ENCODE assay signal across 9 mouse cellular contexts in the genomic region with DNA sequence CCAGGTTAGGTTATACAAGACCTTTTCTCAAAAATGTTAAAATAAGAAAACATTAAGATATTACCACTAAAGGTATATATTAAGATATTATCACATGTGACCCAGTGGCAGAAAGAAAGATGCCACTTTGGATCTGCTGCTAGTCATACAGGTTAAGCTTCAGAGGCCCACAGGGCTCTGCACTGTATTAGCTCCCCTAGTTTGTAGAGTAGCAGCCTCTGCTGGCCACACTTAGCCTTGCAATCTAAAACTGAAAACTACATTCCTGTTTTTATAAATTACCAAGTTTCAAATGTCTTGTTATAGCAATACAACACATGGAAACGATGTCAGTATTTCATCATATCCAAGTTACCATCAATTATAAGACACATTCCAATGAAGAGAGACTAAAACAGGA. TPM values are rescaled to one million over a fixed set of nuclear protein-coding genes. Genes with fewer than 3 reads are reported as not detected.
A peak's percentile ranks its signal among the peaks of the same experiment; 100 is the strongest.
DNase-seq lines count a peak whose midpoint lies in the region; ATAC-seq and TF ChIP-seq lines count a peak whose summit lies in the region.
"Had no signal": no experiment of that assay in that cellular context is flagged by ENCODE, and none has a peak within 500 bp of the region (broad histone marks: within the 10 kb centered on the region; RNA-seq: fewer than 3 reads in every experiment).

No protein-coding gene starts in this region.

- H3K9me3 ChIP-seq in heart, embryonic 10.5 days = no peaks in the 10 kb centered on the region
- H3K9me3 ChIP-seq in forebrain, postnatal 0 days (ENCODE audit: low read length) = no peaks in the 10 kb centered on the region
- H3K9me3 ChIP-seq in midbrain, embryonic 14.5 days (ENCODE audit: control insufficient read depth, low read length) = no peaks in the 10 kb centered on the region
- H3K9me3 ChIP-seq: embryonic facial prominence, embryonic 12.5 days had no signal

- TF ChIP-seq CTCF in forebrain, postnatal 0 days (IDR thresholded peaks at IDR 0.05; ENCODE audit: low read depth) = peak; percentile 80

- H3K27ac ChIP-seq in heart, embryonic 10.5 days = no peak overlapping the region
- H3K27ac ChIP-seq in forebrain, postnatal 0 days (ENCODE audit: low read depth, low read length) = no peak overlapping the region
- no peak overlapping the region for H3K27ac ChIP-seq in midbrain, embryonic 14.5 days (replicated peaks; ENCODE audit: low read depth, low read length)
- H3K27ac ChIP-seq: embryonic facial prominence, embryonic 12.5 days had no signal

- no peak overlapping the region for H3K4me3 ChIP-seq in heart, embryonic 10.5 days
- no peak overlapping the region for H3K4me3 ChIP-seq in forebrain, postnatal 0 days (ENCODE audit: low read depth, low read length)
- H3K4me3 ChIP-seq in midbrain, embryonic 14.5 days (replicated peaks; ENCODE audit: low read depth, low read length) = no peak overlapping the region
- H3K4me3 ChIP-seq: embryonic facial prominence, embryonic 12.5 days had no signal

- DNase-seq in heart, adult 18-20 months = peak; percentile 7 to 44
- DNase-seq in heart, embryonic 10.5 days (ENCODE audit: low spot score) = no peak
- peak; percentile 14 for DNase-seq in CD4-positive helper T cell, adult 2 months (ENCODE audit: low read depth, low spot score)
- peak; percentile 49 for DNase-seq in adrenal gland, postnatal 14 days
- peak; percentile 52 for DNase-seq in forebrain, postnatal 0 days
- peak; percentile 41 to 47 for DNase-seq in left cerebral cortex, adult 18-20 months (ENCODE audit: low spot score in 2 of 2)
- DNase-seq in midbrain, embryonic 14.5 days = peak; percentile 72
- no peak for DNase-seq in spleen, postnatal 36 days (ENCODE audit: low spot score in 2 of 2)

- H3K9ac ChIP-seq in forebrain, postnatal 0 days = no peak overlapping the region
- H3K9ac ChIP-seq in midbrain, embryonic 14.5 days (replicated peaks; ENCODE audit: low read length) = no peak overlapping the region
- H3K9ac ChIP-seq: embryonic facial prominence, embryonic 12.5 days had no signal

- 63% methylated on average over 1 of the region's 1 CpGs for WGBS in heart, embryonic 10.5 days
- 61% methylated on average over 1 of the region's 1 CpGs for WGBS in forebrain, postnatal 0 days
- 81% methylated on average over 1 of the region's 1 CpGs for WGBS in midbrain, embryonic 14.5 days

- H3K4me2 ChIP-seq in forebrain, postnatal 0 days (ENCODE audit: low read depth) = no peak overlapping the region
- H3K4me2 ChIP-seq in midbrain, embryonic 14.5 days (ENCODE audit: low read length) = no peak overlapping the region
- H3K4me2 ChIP-seq: embryonic facial prominence, embryonic 12.5 days had no signal

- peaks cover 13% of the 10 kb centered on the region for H3K36me3 ChIP-seq in heart, embryonic 10.5 days
- peaks cover 15% of the 10 kb centered on the region; the same call in 1 of the 2 replicates for H3K36me3 ChIP-seq in forebrain, postnatal 0 days (ENCODE audit: insufficient read depth)
- H3K36me3 ChIP-seq in midbrain, embryonic 14.5 days (ENCODE audit: control insufficient read depth, insufficient read depth, low read length) = peaks cover 21% of the 10 kb centered on the region

- no peaks in the 10 kb centered on the region for H3K4me1 ChIP-seq in heart, embryonic 10.5 days
- no peaks in the 10 kb centered on the region for H3K4me1 ChIP-seq in forebrain, postnatal 0 days (ENCODE audit: insufficient read depth)
- no peaks in the 10 kb centered on the region for H3K4me1 ChIP-seq in midbrain, embryonic 14.5 days (ENCODE audit: control insufficient read depth, insufficient read depth, low read length)
- H3K4me1 ChIP-seq: embryonic facial prominence, embryonic 12.5 days had no signal

- no peaks in the 10 kb centered on the region for H3K27me3 ChIP-seq in heart, embryonic 10.5 days (ENCODE audit: insufficient read depth, poor library complexity, severe bottlenecking)
- no peaks in the 10 kb centered on the region for H3K27me3 ChIP-seq in forebrain, postnatal 0 days (ENCODE audit: insufficient read depth, low read length)
- no peaks in the 10 kb centered on the region for H3K27me3 ChIP-seq in midbrain, embryonic 14.5 days (ENCODE audit: control insufficient read depth, insufficient read depth, low read length)
- H3K27me3 ChIP-seq: embryonic facial prominence, embryonic 12.5 days had no signal

- peak; percentile 82 for ATAC-seq in forebrain, postnatal 0 days
- no peak; the same call in 1 of the 2 replicates for ATAC-seq in midbrain, embryonic 14.5 days (ENCODE audit: low FRiP score, low TSS enrichment)

RNA-seq across cellular contexts. Expression of a gene that starts 26.2 kb away (rescaled TPM):
- total RNA-seq in heart, adult 18-20 months (2021) = 1 to 10 TPM; 5.3 to 6.7 TPM
- polyA plus RNA-seq in heart, embryonic 10.5 days (2016; fragmentation: Nextera tagmentation; extraction: Ambion mirVana) = 31.6 and 35.4 TPM in 2 replicates
- 8.3 and 10.2 TPM in 2 replicates for total RNA-seq in adrenal gland, postnatal 14 days (2021)
- total RNA-seq in forebrain, postnatal 0 days (2014; rRNA removed) = 12.2 and 12.9 TPM in 2 replicates
- polyA plus RNA-seq in forebrain, postnatal 0 days (2015; fragmentation: Nextera tagmentation; extraction: Ambion mirVana) = 5.5 and 9.7 TPM in 2 replicates
- 1 to 10 TPM; 6.1 to 6.4 TPM for total RNA-seq in left cerebral cortex, adult 18-20 months (2021)
- 16.7 and 23.5 TPM in 2 replicates for polyA plus RNA-seq in midbrain, embryonic 14.5 days (2014; fragmentation: Nextera tagmentation; extraction: Ambion mirVana)

Comparison
In these comparisons a context has a peak if more than half of its experiments do, and no peak if none do; other contexts are left out.
1. DNase-seq: peak in heart, adult 18-20 months (2 of 2), CD4-positive helper T cell, adult 2 months (single experiment), adrenal gland, postnatal 14 days (single experiment), forebrain, postnatal 0 days (single experiment), left cerebral cortex, adult 18-20 months (2 of 2) and midbrain, embryonic 14.5 days (single experiment); none in heart, embryonic 10.5 days (single experiment) and spleen, postnatal 36 days (0 of 2).